Mouse (Mus musculus) inflammation-experienced regulatory T-cells, adult 6 months (primary cell): ENCODE measurements around the gene Rpp25l. TPM values are rescaled to one million over a fixed set of nuclear protein-coding genes. Genes with fewer than 3 reads are reported as not detected.
"Not testable (repeated sequence)": the region's sequence is repeated elsewhere in the genome, so short reads cannot be mapped to it uniquely, and the experiment has no call there.

Experiments
- ATAC-seq: one replicate; pipeline ENCODE4 v1.8.0; 2017
- polyA plus RNA-seq, 3 experiments: library from polyadenylated mRNA; unstranded; fragments of 100-300 nt; shearing (Covaris generic); gene quantifications; one replicate each; pipeline ENCODE4 v1.2.1; 2017

Rpp25l gene
- polyA plus RNA-seq, 3 experiments from 2014 or later, result 51.3 to 65.6 (median 54.5) TPM

- not testable (repeated sequence) for ATAC-seq
These were observed 16.9 kb downstream of the Rpp25l start for GRCm38 (mm10) chr4:41696452-41696851.

DNA sequence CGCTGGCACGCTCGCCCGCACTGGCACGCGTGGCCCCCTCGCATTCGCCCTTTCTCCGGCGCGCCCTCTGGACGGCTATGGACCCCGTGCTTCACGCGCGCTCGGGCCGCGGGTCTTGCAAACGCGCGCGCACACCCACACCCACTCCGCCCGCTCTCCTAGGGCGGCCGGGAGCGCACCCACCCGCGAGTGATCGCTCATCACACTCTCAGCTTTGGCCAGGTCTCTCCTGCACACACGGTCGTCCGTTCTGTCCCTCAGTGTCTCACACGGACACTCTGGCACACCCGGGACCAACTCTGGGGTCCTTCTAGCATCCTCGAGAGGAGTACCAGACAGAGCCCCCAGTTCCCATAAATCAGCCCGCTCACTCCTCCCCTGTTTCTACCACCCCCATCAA, 17.5 kb downstream of the Rpp25l start:
- not testable (repeated sequence) for ATAC-seq

DNA sequence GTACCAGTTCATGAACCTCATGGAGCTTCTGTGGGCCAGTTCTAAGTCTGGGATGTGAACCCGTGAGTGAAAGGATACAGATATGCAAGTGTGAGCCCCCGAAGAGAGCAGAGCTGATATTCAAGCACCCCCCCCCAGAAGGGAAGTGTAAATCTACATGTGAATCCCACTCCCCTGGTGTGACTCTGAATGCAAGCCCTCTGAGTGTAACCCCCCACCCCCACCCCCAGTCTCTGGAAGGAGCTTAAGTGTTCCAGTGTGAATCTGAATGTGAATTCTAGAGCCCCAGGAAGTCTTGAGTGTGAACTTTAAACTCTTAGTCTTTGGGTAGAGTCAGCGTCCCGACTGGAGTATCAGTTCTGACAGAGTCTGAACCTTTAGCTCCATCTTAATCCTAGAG, 19.8 kb downstream of the Rpp25l start:
- ATAC-seq, result not testable (repeated sequence)

DNA sequence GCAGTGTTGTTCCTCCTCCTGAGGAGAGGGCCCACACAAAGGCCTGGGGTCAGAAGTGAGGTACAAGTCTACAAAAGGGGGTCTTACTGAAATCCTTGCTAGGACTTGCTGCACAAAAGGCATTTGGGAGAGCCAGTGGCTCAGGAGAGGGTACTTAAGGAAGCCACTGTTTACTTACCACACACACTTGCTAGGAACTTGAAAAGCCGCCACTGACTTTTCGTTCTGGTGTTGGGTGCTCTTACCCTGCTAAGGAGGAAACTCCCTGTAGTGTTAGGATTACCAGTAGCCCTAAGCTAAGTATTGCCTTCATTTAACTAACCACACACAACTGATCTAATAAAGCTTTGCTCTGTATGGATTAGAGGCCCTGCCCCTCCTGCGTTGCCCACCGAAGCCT, 23.3 kb downstream of the Rpp25l start:
- ATAC-seq, result not testable (repeated sequence)

- ATAC-seq, result not testable (repeated sequence)
These were observed 24.8 kb downstream of the Rpp25l start for GRCm38 (mm10) chr4:41688562-41688961.

DNA sequence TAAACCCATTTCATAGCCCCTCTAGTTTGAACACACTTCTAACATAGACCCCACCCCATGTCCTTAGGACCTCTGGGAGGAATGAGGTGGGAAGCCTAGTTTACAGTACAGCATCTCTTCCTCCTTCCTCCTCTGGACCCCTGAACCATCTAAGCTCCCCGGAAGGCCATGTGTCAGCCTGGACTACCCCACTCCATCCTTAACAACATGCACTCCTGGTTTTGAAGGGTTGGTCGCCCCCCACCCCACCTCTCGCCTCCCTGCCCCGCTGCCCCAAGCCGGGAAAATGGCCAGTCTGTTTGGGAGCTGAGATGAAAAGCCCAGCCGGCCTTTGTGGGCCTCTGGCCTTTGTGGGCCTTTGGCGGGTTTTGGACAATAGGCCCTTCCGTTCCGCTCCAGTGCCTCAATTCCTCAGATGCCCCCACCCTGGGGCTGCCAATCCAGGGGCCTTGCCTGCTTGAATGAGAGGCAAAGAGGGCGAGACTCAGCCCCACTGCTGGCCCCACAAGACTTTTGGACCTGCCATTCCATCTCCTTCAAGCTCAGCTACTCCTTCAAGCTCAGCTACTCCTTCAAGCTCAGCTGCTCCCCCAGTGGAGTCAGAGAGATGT, 27.3 kb downstream of the Rpp25l start:
- not testable (repeated sequence) for ATAC-seq

DNA sequence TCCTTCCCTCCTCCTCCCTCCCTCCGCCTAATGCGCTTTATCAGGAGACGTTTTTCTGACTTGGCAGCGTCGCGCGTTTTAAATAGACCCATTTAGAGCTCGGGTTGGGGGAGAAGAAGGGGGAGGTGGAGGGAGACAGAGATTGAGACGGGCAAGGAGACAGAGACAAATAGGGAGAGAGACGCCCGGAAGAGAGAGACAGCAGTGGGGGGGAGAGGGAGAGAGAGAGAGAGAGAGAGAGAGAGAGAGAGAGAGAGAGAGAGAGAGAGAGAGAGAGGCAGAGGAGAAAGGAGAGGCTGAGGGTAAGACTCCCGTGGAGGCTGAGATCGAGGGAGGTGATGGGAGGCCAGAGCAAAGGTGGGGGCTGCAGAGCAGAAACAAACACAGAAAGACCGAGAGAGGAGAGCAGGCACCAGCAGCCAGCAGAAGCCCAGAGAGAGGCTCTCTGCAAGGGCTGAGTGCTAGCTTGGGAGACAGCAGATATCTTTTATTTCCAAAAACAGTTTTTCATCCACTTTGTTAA, 28.3 kb downstream of the Rpp25l start:
- ATAC-seq, result not testable (repeated sequence)

- ATAC-seq, result not testable (repeated sequence)
These were observed 29.0 kb downstream of the Rpp25l start for GRCm38 (mm10) chr4:41684131-41684930.

GRCm38 (mm10) chr4:41683303-41683702, 30.0 kb downstream of the Rpp25l start:
- ATAC-seq, result not testable (repeated sequence)

GRCm38 (mm10) chr4:41682789-41683188, 30.5 kb downstream of the Rpp25l start:
- ATAC-seq, result no peak

DNA sequence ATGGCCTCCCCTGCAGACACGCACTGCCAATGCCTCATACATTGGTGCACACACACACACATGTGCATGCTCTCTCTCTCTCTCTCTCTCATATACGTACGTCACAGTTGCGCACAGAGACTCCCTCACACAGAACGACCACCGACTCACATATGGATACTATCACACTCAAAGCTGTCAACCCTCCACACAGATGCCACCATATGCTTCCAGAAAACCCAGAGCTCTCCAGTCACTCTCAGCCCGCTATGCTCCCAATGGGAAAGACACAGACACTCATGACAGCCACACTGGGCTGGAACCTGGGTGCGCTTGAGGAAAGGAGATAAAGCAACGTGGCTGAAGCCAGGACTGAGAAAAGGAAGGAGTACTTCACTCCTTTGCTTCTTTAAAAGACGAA, 31.4 kb downstream of the Rpp25l start:
- no peak for ATAC-seq

DNA sequence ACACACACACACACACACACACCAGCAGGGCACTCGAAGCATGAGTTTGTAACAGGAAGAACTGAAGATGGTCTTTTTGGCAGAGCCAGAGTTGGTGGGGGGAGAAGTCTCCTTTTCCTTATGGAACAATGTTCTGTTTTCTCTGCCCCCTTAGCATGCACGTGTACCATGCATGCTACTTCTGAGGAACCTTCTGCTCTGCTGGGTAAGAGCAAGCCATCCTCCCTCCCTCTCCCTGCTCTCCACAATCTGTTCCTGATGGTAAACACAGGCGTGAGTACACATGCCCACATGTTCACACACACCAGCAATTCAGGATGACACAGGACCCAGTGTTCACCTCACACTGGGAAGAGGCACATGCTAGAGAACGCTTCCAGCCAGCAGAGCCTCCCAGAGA, 32.2 kb downstream of the Rpp25l start:
- ATAC-seq, result no peak

GRCm38 (mm10) chr4:41679291-41679690, 34.0 kb downstream of the Rpp25l start:
- ATAC-seq, result no peak

DNA sequence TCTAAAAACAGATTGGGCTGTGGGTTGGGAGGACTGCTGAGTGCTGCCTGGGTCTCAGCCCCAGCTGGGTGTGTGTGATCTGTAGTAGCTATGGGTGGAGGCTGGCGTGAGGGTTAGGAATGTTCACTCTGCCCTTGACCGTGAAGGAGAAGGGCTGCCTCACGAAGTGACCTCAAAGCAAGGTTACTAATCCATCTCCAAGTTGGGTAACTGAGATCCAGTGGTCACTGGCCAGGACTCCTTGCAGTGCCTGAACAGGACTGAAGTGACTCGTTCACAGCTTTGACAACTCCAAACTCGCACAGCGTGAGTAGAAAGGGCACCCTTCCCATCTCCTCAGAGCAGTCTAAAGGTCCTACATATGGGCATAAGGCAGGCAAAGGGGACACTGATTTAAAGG, 34.5 kb downstream of the Rpp25l start:
- no peak for ATAC-seq

GRCm38 (mm10) chr4:41677006-41677629, 36.2 kb downstream of the Rpp25l start:
- no peak for ATAC-seq

DNA sequence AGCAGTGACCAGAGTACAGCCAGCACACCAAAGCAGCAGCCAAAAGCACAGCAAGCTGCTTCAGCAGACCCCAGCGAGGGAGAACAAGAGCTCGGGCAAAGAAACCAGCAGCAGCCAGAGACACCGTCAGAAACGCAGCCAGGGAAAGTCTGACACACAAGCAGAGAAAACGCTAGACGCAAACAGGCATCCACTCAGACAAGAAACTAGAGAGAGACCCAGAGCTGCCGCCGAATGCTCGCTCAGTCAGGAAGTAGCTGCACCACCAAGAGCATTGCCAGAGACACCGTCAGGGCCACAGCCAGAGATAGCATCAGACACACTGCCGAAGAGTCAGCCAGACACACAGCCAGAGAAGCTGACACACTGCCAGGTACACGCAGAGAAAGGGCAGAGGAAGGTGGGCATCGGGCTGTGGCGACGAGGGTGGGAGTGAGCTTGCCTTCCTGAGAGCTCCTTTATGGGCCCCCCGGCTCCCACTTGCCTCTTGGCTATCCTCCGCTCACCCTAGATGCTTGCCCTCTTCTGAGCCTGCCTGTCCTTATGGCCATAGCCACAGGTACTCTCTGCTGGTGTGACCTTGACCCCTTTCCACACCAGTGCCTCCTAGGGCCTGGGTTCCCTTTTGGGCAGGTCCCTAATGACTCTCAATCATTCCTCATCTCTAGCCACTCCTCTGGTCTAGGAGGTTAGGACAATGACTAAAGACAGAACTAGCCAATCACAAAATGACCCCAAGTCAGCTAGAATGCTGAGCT, 36.9 kb downstream of the Rpp25l start:
- no peak for ATAC-seq

DNA sequence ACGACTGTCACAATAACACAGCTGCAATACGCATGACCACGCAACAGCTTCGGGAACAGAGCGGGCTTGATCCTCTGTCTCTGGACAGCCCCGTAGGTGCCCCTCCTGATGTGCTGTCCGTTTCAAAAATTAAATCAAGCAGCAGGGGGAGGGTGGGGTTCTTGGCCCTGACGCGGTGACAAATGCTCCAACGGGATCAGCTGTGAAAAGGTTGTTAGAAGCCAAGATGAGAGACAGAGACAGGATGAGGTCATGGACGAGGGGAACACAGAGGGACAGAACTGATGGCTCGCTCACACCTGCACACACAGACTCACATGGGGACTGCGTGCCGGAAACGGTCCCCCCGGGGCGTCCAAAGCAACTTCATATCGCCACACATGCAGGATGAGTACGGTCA, 40.1 kb downstream of the Rpp25l start:
- no peak for ATAC-seq

DNA sequence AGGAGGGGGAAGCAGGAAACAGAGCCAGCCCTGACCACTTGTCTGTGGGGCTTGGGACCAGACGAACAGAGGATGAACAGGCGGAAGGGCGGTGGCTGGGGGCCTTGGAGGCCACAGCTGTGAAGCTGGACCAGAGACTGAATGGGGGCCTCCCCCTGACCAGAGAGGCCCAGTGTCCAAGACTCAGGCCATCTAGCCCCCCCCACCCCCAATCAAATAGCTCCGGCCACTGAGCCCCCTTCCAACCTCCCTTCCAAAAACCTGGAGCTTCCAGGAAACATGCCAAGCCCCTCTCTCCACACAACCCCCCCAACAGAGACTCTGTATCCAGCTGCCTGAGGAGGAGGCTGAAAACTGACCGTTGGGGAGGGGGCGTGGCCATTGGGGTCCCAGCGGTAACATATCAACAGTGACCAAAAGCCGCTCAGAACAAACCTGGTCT, 40.8 kb downstream of the Rpp25l start:
- no peak for ATAC-seq

DNA sequence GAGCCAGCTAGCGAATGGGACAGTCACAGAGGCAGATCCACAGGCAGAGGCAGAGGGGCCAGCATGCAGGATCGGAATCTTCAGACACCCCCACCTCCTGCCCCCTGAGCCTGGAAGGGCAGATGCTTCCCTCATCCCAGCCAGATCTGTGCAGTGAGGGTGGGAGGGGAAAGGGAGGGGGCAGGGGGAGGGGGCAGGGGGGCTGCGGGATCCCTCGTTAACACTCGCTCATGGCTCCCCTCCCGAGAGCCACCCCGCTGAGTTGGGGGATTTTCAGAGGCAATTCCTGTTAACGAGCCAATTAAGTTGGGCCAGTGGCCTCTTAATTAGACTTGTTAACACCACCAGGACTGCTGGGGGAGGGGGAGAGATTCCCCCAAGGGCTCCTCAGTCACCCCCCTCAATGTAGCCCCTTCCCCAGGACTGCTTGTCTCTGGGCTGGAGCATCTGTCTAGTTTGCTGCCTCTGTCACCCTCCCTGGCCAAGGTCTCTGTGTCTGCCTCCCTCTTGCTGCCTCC, 41.3 kb downstream of the Rpp25l start:
- no peak for ATAC-seq

DNA sequence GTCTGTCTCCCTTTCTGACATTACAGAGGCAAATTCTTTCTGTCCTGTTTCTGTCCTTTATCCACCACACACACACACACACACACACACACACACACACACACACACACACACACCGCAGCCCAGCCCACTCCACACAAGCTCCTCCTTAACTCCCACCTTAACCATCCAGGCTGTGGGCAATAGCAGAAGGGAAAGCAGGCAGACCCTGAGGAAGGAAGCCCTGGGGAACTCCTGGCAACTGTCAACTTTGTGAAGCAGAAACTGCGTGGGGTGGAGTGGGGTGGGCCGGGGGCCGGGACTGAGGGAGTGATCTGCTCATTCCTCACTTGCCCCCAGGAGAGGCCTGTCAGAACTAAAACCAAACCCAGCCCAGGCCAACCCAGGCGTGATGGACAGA, 41.8 kb downstream of the Rpp25l start:
- no peak for ATAC-seq

GRCm38 (mm10) chr4:41670836-41671235, 42.5 kb downstream of the Rpp25l start:
- no peak for ATAC-seq

- ATAC-seq, result no peak
These were observed 46.7 kb downstream of the Rpp25l start for GRCm38 (mm10) chr4:41666646-41667045.
